Mouse (Mus musculus) kidney, postnatal 10 days (tissue): ENCODE data around the gene Thumpd3.

ENCODE experiments used
- DNase-seq: peaks from one replicate; pipeline ENCODE4 v3.0.0; 2021; ENCODE audit warnings: mixed read lengths

Thumpd3 gene

DNA sequence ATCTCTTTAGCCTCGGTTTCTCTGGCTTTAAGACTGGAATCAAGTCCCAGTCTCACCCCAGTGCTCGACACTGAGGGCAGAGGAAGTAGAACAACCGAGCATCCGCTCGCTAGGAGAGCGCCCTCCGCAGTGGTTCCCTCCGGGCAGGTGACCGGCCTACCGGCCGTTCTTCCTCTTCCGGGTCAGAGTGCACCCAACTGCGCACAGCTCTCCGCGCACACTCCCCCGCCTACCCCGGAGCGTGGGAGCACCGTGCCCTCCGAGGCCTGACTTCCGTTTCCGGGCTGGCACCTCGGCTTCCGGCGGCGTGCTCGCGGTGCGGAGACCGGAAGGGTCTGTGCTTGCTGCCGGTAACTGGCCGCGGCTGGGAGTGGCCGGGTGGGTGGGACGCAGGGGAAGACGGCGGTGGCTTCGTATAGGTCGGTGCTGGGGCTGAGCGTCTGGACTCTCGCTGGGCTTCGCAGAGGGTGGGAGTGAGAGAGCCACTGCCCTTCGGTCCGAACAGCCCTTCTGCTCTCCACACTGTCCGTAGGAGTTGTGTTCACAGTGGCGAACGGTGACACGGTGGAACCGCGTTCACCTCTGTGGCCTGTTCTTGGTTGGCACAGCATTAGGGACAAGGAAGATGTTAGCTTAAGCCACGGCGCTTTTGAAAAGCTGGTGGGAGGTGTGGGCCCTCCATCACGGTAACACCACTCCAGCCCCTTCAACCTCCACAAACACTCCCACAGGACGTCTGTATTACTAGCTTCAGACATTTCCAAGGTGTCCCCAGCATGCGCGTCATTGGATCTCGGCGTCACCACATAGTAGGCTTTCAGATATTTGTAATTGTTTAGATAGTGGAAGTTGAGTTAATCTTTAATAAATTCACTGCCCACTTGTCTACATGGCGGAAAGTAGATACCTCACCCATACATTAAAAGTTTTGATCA lies at the start of gene Thumpd3:
Gene Thumpd3 (plus strand): TSS at position 185 of the 935 bp plus-strand sequence.
- peak; percentile 99 for DNase-seq

DNA sequence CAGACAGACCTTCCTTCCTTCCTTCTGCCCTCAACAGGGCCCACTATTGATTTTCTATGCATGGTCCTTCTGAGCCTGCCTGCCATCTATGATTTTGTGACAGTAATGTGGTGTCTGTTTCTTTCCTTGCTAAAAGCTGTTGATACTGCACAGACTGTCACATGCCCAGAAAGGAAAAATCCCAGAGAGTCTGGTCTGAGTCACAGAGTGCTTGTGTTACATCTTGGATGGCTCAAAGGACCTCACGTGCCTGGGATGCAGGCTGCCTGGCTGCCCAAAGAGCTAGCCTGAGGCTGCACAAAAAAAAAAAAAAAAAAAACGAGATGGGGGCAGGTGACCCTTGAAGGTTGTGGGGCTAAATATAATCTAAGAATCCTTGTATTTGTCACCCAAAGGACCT lies 46.8 kb upstream of the Thumpd3 start:
- DNase-seq = no peak

DNA sequence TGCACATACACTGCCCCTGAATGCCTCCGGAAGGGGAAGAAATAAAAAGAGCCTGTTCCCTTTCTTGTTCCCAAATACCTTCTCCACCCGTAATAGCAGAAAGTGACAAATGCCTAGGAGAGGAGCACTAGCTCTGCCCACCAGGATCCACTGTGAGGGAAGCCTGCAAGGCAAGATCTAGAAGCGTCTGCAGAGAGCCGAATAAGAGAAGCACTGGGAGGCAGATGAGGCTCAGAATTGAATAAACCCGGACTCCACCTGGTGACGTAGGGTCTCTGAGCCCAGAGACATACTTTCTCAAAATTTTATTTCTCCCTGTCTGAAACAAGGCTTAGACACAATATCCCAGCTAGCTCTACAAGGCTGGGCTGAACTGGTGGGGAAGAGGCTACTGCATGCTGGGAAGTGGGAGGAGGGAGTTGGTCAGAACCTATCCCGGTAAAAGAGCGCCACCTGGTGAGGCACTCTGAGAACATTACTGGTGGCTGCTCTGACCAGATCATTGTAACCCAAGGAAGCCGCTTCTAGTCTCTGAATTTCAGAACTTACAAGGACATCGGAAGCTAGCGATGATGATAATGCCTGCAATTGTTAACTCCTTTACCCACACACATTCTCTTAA lies 45.2 kb upstream of the Thumpd3 start:
- DNase-seq = peak; percentile 95

DNA sequence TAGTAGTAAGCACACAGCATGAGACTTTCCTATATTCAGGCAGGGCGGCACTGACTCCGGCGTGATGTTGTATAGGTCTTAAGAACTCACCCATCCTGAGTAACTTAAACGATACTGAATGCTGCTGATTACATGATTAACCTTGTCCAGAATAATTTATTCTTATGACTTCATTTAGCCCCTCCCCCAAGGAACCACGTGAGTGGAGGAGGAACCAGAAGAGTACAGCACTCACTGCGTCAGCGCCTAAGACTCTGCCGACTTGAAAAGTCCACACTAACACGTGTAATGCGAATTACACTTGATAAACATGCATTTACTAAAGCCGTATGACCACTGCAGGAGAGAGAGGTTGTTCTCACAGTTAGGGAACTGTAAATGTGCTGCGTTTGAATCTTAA lies 44.3 kb upstream of the Thumpd3 start:
- DNase-seq = no peak

DNA sequence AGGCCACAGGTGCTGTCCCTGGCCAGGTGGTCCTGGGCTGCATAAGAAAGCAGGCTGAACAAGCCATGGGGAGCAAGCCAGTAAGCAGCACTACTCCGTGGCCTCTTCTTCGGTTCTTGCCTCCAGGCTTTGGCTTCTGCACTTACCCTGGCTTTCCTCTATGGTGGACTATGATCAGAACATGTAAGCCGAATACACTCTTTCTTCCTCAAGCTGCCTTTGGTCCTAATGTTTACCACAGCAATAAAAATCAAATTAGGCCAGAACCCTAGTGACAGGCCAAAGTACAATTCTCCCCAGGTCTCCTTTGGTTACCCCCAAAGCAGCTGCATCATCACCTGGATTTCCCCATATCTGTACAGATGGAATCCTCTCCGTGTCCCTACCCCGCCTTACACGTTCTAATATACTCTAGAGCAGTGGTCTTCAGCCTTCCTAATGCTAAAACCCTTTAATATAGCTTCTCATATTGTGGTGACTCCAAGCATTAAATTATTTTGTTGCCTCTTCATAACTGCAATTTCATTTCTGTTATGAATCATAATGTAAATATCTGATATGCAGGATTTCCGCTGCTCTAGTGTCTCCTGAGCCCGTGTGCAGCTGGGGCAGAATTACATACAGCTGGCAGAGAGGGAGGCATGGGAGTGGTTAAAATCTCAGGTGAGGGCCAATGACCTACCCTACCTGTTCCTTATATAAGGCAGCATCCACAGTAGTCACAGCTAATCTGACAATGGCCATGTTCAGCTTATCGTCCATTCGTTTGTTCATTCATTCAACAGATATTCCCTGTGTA lies 42.5 kb upstream of the Thumpd3 start:
- no peak for DNase-seq

DNA sequence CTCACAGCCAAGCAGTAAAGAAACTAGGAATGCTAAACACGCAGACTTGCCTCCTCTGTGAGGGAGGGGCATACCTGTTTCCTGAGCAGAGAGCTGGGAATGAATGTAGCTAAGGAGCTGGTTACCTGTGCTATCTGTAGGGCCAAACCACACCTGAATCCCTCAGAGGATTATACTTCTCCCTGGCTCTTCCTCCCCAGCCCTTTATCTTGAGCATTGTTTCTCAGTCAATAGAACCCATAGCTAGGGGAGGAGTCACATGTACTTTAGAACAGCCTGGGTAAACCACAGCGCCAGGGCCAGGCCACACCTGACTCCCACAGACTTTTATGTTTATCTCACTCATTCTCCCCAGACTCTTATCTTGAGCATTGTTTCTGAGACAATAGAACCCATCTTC lies 39.2 kb upstream of the Thumpd3 start:
- no peak for DNase-seq

DNA sequence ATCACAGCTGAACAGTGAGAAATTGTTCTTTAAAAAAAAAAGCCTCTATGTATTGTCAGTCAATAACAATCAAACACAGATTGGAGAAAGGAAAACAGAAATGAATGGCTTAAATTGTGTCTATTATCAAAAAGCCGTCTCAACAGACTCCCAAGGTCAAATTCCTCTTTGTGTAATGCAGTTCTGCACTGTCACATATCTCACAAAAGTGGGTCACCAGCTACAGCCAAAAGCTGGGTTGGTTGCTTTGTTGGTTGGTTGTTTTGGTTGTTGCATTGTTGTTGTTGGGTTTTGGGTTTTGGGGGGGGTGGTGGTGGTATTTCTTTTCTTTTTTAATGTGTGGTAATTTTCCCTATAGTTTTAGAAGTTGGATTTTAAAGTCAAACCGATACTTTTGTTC lies 34.1 kb upstream of the Thumpd3 start:
- no peak for DNase-seq

DNA sequence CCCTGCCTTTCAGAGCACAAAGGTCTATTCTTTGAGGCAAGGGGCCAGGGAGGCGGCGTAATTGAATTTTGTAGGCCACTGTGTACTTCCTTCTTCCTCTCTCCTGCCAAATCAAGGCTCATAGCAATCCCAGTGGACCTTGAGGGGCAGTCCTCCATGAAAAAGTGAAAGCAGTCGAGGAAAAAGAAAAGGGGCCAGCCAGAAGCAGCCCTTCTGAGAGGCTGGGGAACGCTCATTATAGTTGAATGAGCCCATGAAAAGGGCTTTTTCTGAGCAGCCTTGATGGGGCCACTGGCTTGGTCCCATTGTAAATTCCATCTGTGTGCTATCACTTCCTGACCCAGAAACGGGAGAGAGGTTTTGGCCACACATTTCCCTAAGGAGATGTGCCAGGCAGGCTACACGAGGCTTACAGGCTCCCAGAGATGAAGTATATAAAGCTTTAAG lies 33.5 kb upstream of the Thumpd3 start:
- DNase-seq = peak; percentile 82

DNA sequence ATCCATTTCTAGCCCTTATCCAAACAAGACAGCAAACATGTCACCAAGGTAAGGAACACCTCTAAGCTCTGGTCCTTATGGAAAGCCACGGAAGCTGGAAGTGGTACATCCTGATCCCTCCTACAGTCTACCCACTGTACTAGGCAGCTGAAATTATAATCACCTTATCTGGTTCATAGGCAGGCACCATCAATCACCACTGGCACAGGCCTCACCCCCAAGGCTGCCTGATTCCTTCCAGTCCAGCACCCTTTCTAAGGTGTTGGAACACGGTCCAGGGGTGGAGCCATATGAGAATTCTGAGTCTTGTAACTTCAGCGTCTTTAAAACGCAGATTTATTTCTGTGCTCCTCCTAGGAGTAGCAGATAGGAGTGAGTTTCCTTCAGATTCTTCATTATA lies 32.5 kb upstream of the Thumpd3 start:
- DNase-seq = no peak

DNA sequence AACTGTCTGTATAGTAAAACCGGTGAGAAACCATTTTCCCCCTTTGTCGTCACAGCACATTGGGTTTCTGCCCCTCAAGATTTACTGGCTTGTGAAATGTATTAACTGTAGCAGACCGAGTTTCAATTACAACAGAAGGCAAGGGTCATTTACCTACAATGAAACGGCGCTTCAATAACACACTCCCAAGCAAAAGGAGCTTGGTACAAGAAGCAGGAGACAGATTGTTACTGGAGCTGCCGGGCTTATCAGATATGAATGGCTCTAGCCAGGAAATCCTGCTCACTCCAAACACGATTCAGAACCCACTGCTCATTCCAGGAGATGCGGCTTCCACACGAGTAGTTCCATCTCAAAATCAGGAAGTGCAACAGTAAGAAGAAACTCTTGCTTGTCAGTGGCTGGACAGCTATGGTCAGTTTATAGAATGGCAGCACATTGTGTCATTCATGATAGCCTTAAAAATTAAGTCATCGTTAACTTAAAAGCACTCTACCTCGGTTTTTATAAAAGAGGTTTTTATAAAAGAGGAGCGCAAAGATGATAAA lies 28.5 kb upstream of the Thumpd3 start:
- DNase-seq = peak; percentile 22

DNA sequence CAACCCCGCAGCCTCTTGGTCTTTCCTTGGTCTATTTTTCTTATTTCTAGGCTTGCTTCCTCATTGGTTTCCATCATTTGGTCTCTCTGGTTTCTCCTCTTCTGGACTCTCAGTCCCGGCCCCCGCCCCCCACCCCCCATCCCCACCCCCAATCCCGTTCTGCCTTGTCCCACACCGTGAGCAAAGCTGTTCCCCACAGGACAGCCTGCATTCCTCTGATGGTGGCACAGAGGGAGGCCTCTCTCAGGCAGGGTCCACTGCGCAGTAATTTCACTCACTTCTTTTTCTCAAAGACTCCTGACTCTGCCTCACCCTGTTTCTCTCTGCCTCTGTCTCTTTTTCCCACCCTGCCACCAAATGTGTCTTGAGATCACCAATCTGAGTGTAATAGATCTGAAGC lies 27.9 kb upstream of the Thumpd3 start:
- DNase-seq = no peak

DNA sequence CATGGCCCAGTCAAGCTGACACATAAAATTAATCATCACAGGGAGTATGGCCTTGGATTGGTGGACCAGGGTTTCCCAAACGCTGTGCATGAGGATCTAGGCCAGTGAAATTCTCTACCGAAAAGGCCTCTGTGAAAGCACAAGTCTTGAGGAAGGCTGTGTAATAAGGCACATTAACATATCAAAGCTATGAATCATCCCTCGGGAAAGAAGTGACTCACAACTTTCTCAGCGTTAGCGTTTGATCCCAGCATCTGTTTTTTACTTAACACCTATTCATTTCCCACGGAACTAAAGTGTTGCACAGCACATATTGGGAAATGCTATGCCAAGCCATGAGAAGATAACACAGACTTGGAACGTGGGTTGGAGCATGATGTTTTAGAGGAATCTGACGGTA lies 21.2 kb upstream of the Thumpd3 start:
- no peak for DNase-seq

DNA sequence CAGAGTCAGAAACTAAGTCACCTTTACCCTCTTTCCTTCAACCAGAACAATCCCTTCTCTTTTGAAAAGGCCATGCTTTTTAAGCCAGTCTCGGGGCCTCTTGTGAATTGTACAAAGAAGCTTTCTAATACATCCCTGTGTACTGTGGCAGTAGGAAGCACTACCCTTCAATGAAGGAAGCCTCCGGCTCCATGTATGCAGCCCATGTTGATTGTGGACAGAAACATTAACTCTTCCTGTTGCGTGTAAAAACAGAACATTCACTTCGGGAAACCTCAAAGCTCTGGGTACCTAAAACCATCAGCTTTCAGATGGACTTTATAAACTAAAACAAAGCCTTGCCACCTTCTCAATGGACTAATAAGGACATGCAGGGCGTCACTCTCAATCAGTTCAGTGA lies 20.3 kb upstream of the Thumpd3 start:
- DNase-seq = no peak

DNA sequence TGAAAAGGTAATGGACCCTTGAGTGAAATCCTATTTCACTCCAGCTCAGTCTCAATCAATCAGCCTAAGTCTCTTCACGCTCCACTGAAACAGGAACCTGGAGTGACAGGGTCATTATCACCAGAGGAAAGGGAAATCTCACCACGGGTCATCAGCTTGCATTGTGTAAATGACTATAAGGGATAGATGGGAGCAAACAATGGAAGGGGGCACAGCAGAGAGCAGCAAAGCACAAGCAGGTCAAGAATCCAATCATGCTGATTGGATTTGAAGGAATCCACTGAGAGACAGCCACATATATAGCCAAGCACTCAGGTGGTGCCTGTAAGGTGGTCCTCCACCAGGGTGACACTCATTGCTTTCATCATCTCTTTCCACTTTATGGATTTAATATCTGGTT lies 18.6 kb upstream of the Thumpd3 start:
- DNase-seq = no peak

DNA sequence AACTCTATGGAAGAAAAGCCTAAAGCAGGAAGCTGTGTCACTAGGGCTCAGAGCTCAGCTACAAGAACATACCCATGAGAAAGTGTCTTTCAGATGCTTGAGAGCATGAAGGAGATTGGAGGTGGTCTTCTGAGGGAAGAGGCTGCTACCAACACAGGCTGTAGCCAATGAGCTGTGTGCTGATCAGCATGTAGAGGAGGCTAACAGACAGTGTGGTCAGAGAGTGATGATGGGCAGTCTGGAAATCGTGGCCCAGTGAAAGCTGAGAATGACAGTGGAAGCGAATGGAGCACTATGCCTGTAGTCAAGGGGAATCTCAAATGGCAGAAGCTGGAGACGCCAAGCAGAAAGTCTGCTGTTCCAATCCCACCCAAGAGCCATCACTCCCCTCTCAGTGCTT lies 17.0 kb upstream of the Thumpd3 start:
- DNase-seq = no peak

DNA sequence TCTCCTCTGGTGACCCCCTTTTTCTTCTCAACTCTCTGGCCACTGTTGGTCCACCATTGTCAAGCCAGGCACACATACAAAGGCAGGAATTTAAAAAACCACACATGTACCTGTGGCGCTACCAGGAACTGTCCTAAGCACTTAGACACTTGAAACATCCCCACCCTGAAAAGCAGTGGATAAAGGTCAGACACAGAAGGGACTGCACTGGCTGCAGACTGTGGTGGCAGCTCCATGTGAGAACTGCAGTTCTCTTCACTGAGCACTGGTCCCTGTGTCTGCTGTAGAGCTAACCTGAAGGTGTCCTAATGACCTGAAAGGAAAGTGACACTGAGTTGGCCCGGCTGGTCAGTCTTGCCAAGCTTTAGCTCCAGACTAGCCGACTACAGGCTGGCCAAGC lies 15.5 kb upstream of the Thumpd3 start:
- DNase-seq = no peak

DNA sequence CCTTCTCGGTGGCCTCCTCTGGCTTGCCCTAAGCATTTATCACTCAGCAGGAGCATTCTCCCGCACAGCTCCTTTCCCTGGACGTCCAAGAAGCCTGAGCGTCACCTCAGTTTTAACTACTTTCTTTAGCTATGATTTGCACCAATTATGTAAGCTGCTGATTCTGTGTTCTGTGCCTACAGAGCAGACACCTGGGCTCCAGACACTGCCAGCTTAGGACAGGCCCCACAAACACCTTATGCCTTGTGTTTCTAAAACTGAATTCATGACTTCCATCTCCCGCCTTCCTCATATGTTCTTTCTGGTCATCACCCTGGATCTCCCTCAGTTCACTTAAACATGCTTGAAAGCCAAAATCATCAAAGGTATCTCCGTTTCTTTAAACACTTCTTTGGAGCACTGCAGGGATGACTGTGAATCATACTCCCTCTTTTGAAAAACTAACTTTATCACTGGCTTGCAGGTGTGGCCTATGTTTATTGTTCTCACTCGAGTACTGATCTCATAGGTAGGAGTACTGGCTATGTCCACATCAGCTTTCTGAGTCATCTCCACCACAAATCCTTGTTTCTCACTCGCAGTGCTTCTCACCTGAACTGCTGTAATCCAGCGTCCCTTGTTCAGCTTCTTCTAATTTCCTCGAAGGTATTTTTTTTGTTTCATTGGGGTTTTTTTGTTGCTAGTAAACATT lies 14.9 kb upstream of the Thumpd3 start:
- DNase-seq = no peak

DNA sequence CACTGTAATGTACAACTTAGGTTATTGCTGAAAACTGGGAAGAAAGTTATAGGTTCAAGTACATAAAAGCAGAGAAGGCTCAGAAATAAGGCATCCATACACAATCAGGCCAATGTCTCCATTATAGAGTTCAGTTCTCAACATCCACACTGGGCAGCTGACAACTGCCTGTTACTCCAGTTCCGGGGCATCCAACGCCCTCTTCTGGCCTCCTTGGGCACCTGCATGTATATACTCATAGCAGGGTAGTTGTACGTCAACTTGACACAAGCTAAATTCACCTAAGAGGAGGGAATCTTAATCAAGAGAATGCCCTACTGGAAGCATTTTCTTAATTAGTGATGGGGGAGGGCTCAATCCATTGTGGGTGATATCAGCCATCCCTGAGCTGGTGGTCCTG lies 13.9 kb upstream of the Thumpd3 start:
- DNase-seq = no peak

DNA sequence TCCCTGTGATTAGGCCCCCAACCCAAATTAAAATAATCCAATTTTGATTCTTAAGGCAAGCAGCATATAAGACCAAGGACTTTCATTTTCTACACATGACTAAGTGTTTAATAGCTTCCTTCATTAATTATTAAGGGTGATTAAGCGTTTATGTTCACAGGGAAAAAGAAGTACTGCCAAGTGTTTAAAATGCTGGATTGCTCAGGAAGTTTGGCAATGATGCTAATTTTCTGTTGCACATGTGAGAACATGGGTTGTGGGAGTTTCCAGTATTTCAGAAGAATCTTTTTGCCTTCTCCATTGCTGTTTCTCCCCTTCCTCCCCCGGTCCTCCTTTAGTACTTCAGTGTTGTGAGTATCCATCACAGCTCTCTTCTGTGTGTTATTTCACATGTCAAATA lies 12.8 kb upstream of the Thumpd3 start:
- DNase-seq = no peak

DNA sequence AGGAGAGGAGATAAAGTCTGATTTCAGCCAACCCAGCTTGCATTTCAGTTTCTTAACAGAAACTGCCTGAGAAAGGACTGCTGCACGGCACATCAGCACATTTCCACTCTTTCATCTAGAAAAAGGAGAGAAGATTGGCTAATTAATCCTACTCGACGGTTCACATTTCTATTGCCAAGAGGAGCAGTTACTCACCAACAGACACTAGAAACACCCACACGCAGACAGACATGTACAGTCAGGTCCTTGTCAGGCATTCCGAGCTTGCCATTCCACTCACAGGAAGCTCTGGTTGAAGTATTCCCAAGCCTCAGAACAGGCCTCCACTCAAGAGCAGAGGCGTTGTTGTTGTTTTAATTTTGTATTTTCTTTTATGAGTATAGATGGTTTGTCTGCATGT lies 11.6 kb upstream of the Thumpd3 start:
- DNase-seq = no peak

DNA sequence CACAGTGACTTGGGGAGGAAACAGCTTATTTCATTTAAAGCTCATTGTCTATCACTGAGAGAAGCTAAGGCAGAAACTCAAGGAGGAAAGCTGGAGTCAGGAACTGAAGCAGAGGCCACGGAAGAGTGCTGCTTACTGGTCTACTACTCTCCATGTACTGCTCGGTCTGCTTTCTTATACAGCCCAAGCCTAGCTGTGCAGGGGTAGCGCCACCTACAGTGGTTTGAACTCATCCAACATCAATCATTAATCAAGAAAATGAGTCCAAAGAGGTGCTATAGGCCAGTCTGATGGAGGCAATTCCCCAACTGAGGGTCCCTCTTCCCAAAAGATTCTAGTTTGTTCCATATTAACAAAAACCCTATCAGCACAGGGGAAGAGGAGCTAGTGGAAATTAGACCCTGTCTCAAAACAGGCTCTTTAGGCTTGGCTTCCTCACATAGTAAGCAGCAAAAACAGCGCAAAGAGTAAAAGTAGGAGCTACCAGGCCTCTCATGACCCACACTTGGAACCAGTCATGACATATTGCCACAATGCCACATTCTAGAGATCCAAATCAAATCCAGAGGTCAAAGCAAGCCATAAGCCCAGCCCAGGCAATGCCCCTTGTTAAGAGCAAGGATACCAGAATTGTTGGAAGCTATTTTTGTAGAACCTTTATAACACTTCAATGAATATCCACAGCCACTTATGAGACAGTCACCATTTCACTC lies 9.4 kb upstream of the Thumpd3 start:
- DNase-seq = no peak
